Mouse (Mus musculus) forebrain, embryonic 14.5 days (tissue): ENCODE measurements at regions not wholly inside any gene's neighbourhood (a gene's known extent, or its start where the extent isn't known, plus 50 kb on each side); places are given as distances from the start of the nearest gene placed in this dataset.
A peak's percentile ranks its signal among the peaks of the same experiment; 100 is the strongest.

ENCODE experiments used
- ATAC-seq: fragments of 200-750 bp; cut with Nextera tagmentation; 2 replicates; pipeline ENCODE4 v1.8.0; 2017; ENCODE audit warnings: mild to moderate bottlenecking, moderate library complexity
- DNase-seq: peaks from one replicate; pipeline ENCODE4 v3.0.0-alpha.2; 2015; ENCODE audit warnings: low spot score
- H3K27ac ChIP-seq: fragments of 300-500 bp; sonication (generic); 2 replicates; pipeline ENCODE4 v1.5.1; 2014; ENCODE audit warnings: low read depth, mild to moderate bottlenecking, control low read depth, low read length, moderate library complexity
- H3K27me3 ChIP-seq: fragments of 300-500 bp; sonication (generic); replicated peaks from 2 replicates; pipeline ENCODE4 v1.6.1; 2014; ENCODE audit warnings: low read length, control low read depth, mixed read lengths; ENCODE audit not compliant: control insufficient read depth, insufficient read depth
- H3K36me3 ChIP-seq: fragments of 300-500 bp; sonication (generic); 2 replicates; pipeline ENCODE4 v1.6.1; 2014; ENCODE audit warnings: low read length, control low read depth; ENCODE audit not compliant: control insufficient read depth, insufficient read depth
- H3K4me1 ChIP-seq: fragments of 300-500 bp; sonication (generic); 2 replicates; pipeline ENCODE4 v1.6.1; 2014; ENCODE audit warnings: antibody characterized with exemption, low read length, control low read depth; ENCODE audit not compliant: control insufficient read depth, insufficient read depth
- H3K4me2 ChIP-seq: fragments of 300-500 bp; sonication (generic); 2 replicates; pipeline ENCODE4 v1.6.1; 2014; ENCODE audit warnings: mild to moderate bottlenecking, control low read depth, low read length
- H3K4me3 ChIP-seq: fragments of 300-500 bp; sonication (generic); 2 replicates; pipeline ENCODE4 v1.5.1; 2014; ENCODE audit warnings: low read depth, low read length, control low read depth
- H3K9ac ChIP-seq: fragments of 300-500 bp; sonication (generic); 2 replicates; pipeline ENCODE4 v1.6.1; 2014; ENCODE audit warnings: mild to moderate bottlenecking, low read length, control low read depth, moderate library complexity
- H3K9me3 ChIP-seq: fragments of 300-500 bp; sonication (generic); replicated peaks from 2 replicates; pipeline ENCODE4 v1.6.1; 2016; ENCODE audit warnings: low read length, control low read depth, mixed read lengths; ENCODE audit not compliant: control insufficient read depth
- WGBS: fragments of 180-500 bp; shearing (Covaris S2); extraction: QIAGEN DNeasy Blood & Tissue Kit; methylation state at CpG from one replicate; pipeline ENCODE4 v1.1.7; 2014; 5-methylcytosine and 5-hydroxymethylcytosine counted together

GRCm38 (mm10) chr15:17831987-17832386 is 986.8 kb upstream of the Cdh10 start:
- no peaks in the 10 kb centered on the region for H3K4me1 ChIP-seq
- no peak for DNase-seq
- no peak for ATAC-seq
- H3K4me2 ChIP-seq: no peak overlapping the region
- no peak overlapping the region for H3K4me3 ChIP-seq
- no peak overlapping the region for H3K9ac ChIP-seq
- H3K9me3 ChIP-seq: no peaks in the 10 kb centered on the region
- WGBS: 94% methylated on average over 2 of the region's 2 CpGs
- no peaks in the 10 kb centered on the region for H3K36me3 ChIP-seq
- H3K27ac ChIP-seq: no peak overlapping the region
- H3K27me3 ChIP-seq: no peaks in the 10 kb centered on the region

- no peaks in the 10 kb centered on the region for H3K36me3 ChIP-seq
- H3K27ac ChIP-seq: no peak overlapping the region
- 71% methylated on average over 2 of the region's 2 CpGs for WGBS
- H3K4me1 ChIP-seq: no peaks in the 10 kb centered on the region
- ATAC-seq (peak; percentile 32; the same call in 1 of the 2 replicates), DNase-seq (peak; percentile 64)
- H3K4me3 ChIP-seq: no peak overlapping the region
- H3K4me2 ChIP-seq: no peak overlapping the region
- H3K9ac ChIP-seq: no peak overlapping the region
- H3K9me3 ChIP-seq: no peaks in the 10 kb centered on the region
- no peaks in the 10 kb centered on the region for H3K27me3 ChIP-seq
These were observed 938.6 kb upstream of the Cdh10 start for GRCm38 (mm10) chr15:17880168-17880567.

- Histone ChIP-seq H3K27me3 (no peaks in the 10 kb centered on the region), H3K9ac (no peak overlapping the region), H3K4me3 (no peak overlapping the region), H3K4me2 (no peak overlapping the region), H3K27ac (no peak overlapping the region), H3K36me3 (no peaks in the 10 kb centered on the region), H3K9me3 (no peaks in the 10 kb centered on the region), H3K4me1 (no peaks in the 10 kb centered on the region)
- DNase-seq (peak; percentile 22), ATAC-seq (peak; percentile 58; the same call in 1 of the 2 replicates)
- 84% methylated on average over 1 of the region's 1 CpGs for WGBS
These were observed 929.4 kb upstream of the Cdh10 start for GRCm38 (mm10) chr15:17889309-17889708.

GRCm38 (mm10) chr15:17900026-17900425 is 918.7 kb upstream of the Cdh10 start:
- H3K27me3 ChIP-seq: no peaks in the 10 kb centered on the region
- DNase-seq (no peak), ATAC-seq (no peak)
- WGBS: 100% methylated on average over 1 of the region's 1 CpGs
- no peaks in the 10 kb centered on the region for H3K9me3 ChIP-seq
- no peak overlapping the region for H3K4me3 ChIP-seq
- no peaks in the 10 kb centered on the region for H3K36me3 ChIP-seq
- H3K4me2 ChIP-seq: no peak overlapping the region
- H3K9ac ChIP-seq: no peak overlapping the region
- no peaks in the 10 kb centered on the region for H3K4me1 ChIP-seq
- H3K27ac ChIP-seq: no peak overlapping the region

- Histone ChIP-seq H3K27me3 (no peaks in the 10 kb centered on the region), H3K4me2 (no peak overlapping the region), H3K36me3 (no peaks in the 10 kb centered on the region), H3K9me3 (no peaks in the 10 kb centered on the region), H3K9ac (no peak overlapping the region), H3K4me3 (no peak overlapping the region), H3K27ac (no peak overlapping the region), H3K4me1 (no peaks in the 10 kb centered on the region)
- 86% methylated on average over 2 of the region's 2 CpGs for WGBS
- ATAC-seq (no peak), DNase-seq (no peak)
These were observed 906.5 kb upstream of the Cdh10 start for GRCm38 (mm10) chr15:17912241-17912640.

- H3K9ac ChIP-seq: no peak overlapping the region
- no peaks in the 10 kb centered on the region for H3K9me3 ChIP-seq
- H3K27ac ChIP-seq: no peak overlapping the region
- no peak overlapping the region for H3K4me2 ChIP-seq
- no peaks in the 10 kb centered on the region for H3K4me1 ChIP-seq
- ATAC-seq (peak; percentile 75; the same call in 1 of the 2 replicates), DNase-seq (peak; percentile 33)
- no peaks in the 10 kb centered on the region for H3K36me3 ChIP-seq
- WGBS: 65% methylated on average over 3 of the region's 3 CpGs
- no peak overlapping the region for H3K4me3 ChIP-seq
- no peaks in the 10 kb centered on the region for H3K27me3 ChIP-seq
These were observed 886.2 kb upstream of the Cdh10 start for GRCm38 (mm10) chr15:17932573-17932972.

GRCm38 (mm10) chr15:17933875-17934274 is 884.9 kb upstream of the Cdh10 start:
- DNase-seq (no peak), ATAC-seq (no peak)
- Histone ChIP-seq H3K4me2 (no peak overlapping the region), H3K27me3 (no peaks in the 10 kb centered on the region), H3K4me1 (no peaks in the 10 kb centered on the region), H3K36me3 (no peaks in the 10 kb centered on the region), H3K4me3 (no peak overlapping the region), H3K27ac (no peak overlapping the region), H3K9me3 (no peaks in the 10 kb centered on the region), H3K9ac (no peak overlapping the region)
- 93% methylated on average over 15 of the region's 15 CpGs for WGBS

DNA sequence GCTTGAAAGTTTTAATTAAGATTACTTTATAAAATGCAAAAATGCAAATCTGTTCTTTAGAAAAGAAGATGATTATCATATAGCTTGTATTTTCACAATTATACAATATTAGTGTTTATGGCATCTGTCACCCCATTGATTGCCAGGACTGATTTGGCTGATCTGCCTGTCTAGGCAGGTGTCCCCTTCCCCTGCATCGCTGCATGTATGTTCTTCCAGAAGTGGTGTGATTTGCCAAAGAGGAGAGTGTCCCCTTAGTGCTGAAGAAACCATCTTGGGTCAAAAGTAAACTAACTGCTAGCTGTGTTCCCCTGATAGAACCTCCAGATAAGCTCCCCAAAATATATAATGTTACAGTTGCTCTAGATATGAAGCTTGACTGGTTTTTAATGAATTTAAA is 883.3 kb upstream of the Cdh10 start:
- no peak overlapping the region for H3K27ac ChIP-seq
- no peaks in the 10 kb centered on the region for H3K36me3 ChIP-seq
- ATAC-seq (peak; percentile 58; the same call in 1 of the 2 replicates), DNase-seq (peak; percentile 41)
- no peak overlapping the region for H3K9ac ChIP-seq
- H3K4me3 ChIP-seq: no peak overlapping the region
- no peaks in the 10 kb centered on the region for H3K9me3 ChIP-seq
- H3K4me1 ChIP-seq: no peaks in the 10 kb centered on the region
- no peaks in the 10 kb centered on the region for H3K27me3 ChIP-seq
- H3K4me2 ChIP-seq: no peak overlapping the region
- 61% methylated on average over 1 of the region's 1 CpGs for WGBS

DNA sequence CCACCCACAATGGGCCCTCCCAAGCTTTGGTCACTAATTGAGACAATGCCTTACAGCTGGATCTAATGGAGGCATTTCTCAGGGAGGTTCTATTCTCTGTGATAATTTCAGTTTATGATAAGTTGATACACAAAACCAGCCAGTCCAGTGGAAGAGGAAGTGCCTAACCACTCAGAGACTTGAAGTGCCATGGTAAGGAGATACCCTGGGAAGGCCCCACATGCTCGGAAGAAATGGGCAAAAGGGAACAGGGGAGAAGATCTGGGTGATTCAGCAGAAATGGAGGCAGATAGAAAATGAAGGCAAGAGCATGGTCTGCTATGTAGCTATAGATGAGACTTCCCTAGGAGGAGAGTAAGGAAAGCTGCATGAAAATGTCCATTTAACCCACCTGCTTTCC is 856.0 kb upstream of the Cdh10 start:
- no peaks in the 10 kb centered on the region for H3K27me3 ChIP-seq
- H3K4me1 ChIP-seq: no peaks in the 10 kb centered on the region
- no peaks in the 10 kb centered on the region for H3K9me3 ChIP-seq
- no peak for ATAC-seq
- DNase-seq: no peak
- no peak overlapping the region for H3K9ac ChIP-seq
- no peaks in the 10 kb centered on the region for H3K36me3 ChIP-seq
- no peak overlapping the region for H3K27ac ChIP-seq
- no peak overlapping the region for H3K4me2 ChIP-seq
- 79% methylated on average over 1 of the region's 1 CpGs for WGBS
- no peak overlapping the region for H3K4me3 ChIP-seq
